Mouse (Mus musculus) liver, embryonic 11.5 days (tissue): ENCODE data around the gene Scn7a. TPM values are rescaled to one million over a fixed set of nuclear protein-coding genes. Genes with fewer than 3 reads are reported as not detected.

ENCODE experiments used
- ATAC-seq: fragments of 200-750 bp; cut with Nextera tagmentation; replicated peaks from 2 replicates; pipeline ENCODE4 v1.8.0; 2017; ENCODE audit warnings: moderate number of reproducible peaks, mild to moderate bottlenecking, moderate TSS enrichment, moderate library complexity; ENCODE audit not compliant: low FRiP score
- DNase-seq: peaks from one replicate; pipeline ENCODE4 v3.0.0-alpha.2; 2017; ENCODE audit warnings: low spot score
- H3K27ac ChIP-seq: fragments of 300-500 bp; sonication (generic); 2 replicates; pipeline ENCODE4 v1.5.1; 2014; ENCODE audit warnings: mild to moderate bottlenecking, low read depth, low read length, control low read depth
- H3K27me3 ChIP-seq: fragments of 300-500 bp; sonication (generic); replicated peaks from 2 replicates; pipeline ENCODE4 v1.6.1; 2014; ENCODE audit warnings: low read length, mixed read lengths; ENCODE audit not compliant: control insufficient read depth, insufficient read depth
- H3K36me3 ChIP-seq: fragments of 300-500 bp; sonication (generic); 2 replicates; pipeline ENCODE4 v1.6.1; 2014; ENCODE audit warnings: mild to moderate bottlenecking, low read length, moderate library complexity, mixed read lengths; ENCODE audit not compliant: control insufficient read depth, insufficient read depth
- H3K4me1 ChIP-seq: fragments of 300-500 bp; sonication (generic); replicated peaks from 2 replicates; pipeline ENCODE4 v1.6.1; 2014; ENCODE audit warnings: low read length, mixed read lengths; ENCODE audit not compliant: control insufficient read depth, insufficient read depth
- H3K4me2 ChIP-seq: fragments of 300-500 bp; sonication (generic); 2 replicates; pipeline ENCODE4 v1.6.1; 2014; ENCODE audit warnings: mild to moderate bottlenecking, control low read depth, moderate library complexity
- H3K4me3 ChIP-seq: fragments of 300-500 bp; sonication (generic); 2 replicates; pipeline ENCODE4 v1.5.1; 2014; ENCODE audit warnings: low read depth, low read length, control low read depth
- H3K9ac ChIP-seq: fragments of 300-500 bp; sonication (generic); 2 replicates; pipeline ENCODE4 v1.6.1; 2014; ENCODE audit warnings: low read depth, low read length, control low read depth
- H3K9me3 ChIP-seq: fragments of 300-500 bp; sonication (generic); 2 replicates; pipeline ENCODE4 v1.6.1; 2016; ENCODE audit warnings: low read length, inconsistent platforms, mixed read lengths; ENCODE audit not compliant: control insufficient read depth
- WGBS: fragments of 180-500 bp; shearing (Covaris S2); extraction: QIAGEN DNeasy Blood & Tissue Kit; methylation state at CpG from one replicate; pipeline ENCODE4 v1.1.7; 2014; 5-methylcytosine and 5-hydroxymethylcytosine counted together
- polyA plus RNA-seq: library from polyadenylated mRNA; unstranded; fragments of >200 nt; fragmentation: Nextera tagmentation; extraction: Ambion mirVana; gene quantifications from 2 replicates; pipeline ENCODE4 v1.2.1, GENCODE M21; 2014

Gene Scn7a
- polyA plus RNA-seq, 1 experiment from 2014 or later = 0.04 TPM

DNA sequence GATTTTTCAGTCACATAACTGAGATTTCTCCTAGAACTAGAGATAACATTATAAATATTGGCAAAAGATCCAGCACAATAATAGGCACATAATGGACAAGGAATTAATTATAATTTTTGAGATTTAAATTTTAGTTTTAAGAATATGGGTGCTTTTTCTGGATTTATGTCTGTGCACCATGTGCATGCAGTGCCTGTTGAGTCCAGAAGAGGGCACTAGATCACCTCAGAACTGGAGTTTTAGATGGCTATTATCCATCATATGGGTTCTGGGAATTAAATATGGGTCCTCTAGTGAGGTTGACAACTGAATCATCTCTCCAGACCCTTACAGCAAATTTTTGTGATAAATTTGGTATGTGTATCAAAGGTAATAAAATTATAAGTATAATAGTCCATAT, 21.8 kb downstream of the Scn7a start:
- ATAC-seq (no peak), DNase-seq (no peak)

DNA sequence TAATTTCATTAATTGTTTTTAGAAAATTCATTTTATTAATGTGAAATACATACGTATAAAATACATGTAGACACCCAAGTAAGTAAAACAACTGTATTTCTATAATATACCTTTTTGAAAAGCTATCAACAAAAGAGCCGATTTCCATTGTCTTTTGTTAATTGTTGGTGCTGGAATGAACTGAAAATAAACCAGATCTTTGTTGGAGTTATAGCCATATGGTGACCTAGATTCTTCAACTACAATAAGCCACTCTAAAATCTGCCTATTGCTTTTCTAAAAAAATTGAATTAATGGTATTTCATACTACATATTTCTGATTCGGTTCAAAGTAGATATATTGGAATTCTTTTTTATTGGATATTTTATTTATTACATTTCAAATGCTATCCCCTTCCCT, 56.7 kb downstream of the Scn7a start:
- no peaks in the 10 kb centered on the region for H3K9me3 ChIP-seq
- H3K9ac ChIP-seq = no peak overlapping the region
- no peaks in the 10 kb centered on the region for H3K4me1 ChIP-seq
- WGBS = 85% methylated on average over 3 of the region's 3 CpGs
- no peaks in the 10 kb centered on the region for H3K27me3 ChIP-seq
- H3K4me3 ChIP-seq = no peak overlapping the region
- H3K27ac ChIP-seq = no peak overlapping the region
- DNase-seq = no peak
- no peaks in the 10 kb centered on the region for H3K36me3 ChIP-seq
- ATAC-seq = no peak
- no peak overlapping the region for H3K4me2 ChIP-seq

More for the DNA sequence above, 21.8 kb downstream of the Scn7a start:
- Histone ChIP-seq H3K27me3 (no peaks in the 10 kb centered on the region), H3K27ac (no peak overlapping the region), H3K9me3 (no peaks in the 10 kb centered on the region), H3K9ac (no peak overlapping the region), H3K4me2 (no peak overlapping the region), H3K4me1 (no peaks in the 10 kb centered on the region), H3K36me3 (no peaks in the 10 kb centered on the region), H3K4me3 (no peak overlapping the region)

GRCm38 (mm10) chr2:66727585-66727974, 57.1 kb downstream of the Scn7a start:
- no peak overlapping the region for H3K4me2 ChIP-seq
- H3K4me1 ChIP-seq = no peaks in the 10 kb centered on the region
- H3K27me3 ChIP-seq = no peaks in the 10 kb centered on the region
- H3K9me3 ChIP-seq = no peaks in the 10 kb centered on the region
- ATAC-seq (no peak), DNase-seq (no peak)
- no peak overlapping the region for H3K9ac ChIP-seq
- no peak overlapping the region for H3K27ac ChIP-seq
- H3K4me3 ChIP-seq = no peak overlapping the region
- H3K36me3 ChIP-seq = no peaks in the 10 kb centered on the region

- Histone ChIP-seq H3K27me3 (no peaks in the 10 kb centered on the region), H3K4me3 (no peak overlapping the region), H3K27ac (no peak overlapping the region), H3K9ac (no peak overlapping the region), H3K4me2 (no peak overlapping the region), H3K4me1 (no peaks in the 10 kb centered on the region), H3K9me3 (no peaks in the 10 kb centered on the region), H3K36me3 (no peaks in the 10 kb centered on the region)
- DNase-seq = no peak
- 71% methylated on average over 2 of the region's 2 CpGs for WGBS
- no peak for ATAC-seq
Observed at GRCm38 (mm10) chr2:66726878-66727584, 57.7 kb downstream of the Scn7a start.

DNA sequence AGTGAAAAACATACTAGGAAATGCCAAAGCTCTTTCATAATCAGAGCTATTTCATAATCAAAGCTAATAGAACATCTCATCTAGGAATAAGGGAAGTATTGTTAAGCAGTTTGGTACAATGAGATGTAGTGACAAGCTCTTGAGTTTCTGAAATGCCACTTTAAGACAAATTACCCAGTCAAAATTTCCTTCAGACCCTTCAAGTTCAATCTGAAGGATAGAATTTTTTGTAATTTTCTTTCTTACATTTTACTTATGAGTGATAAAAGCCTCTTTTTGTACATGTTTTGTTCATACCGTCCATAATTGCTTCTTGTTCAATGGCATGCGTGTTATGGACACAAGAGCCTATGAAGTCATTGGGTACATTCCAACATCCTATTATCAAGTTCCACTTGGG, 72.6 kb downstream of the Scn7a start:
- H3K9ac ChIP-seq = no peak overlapping the region
- ATAC-seq = no peak
- no peaks in the 10 kb centered on the region for H3K27me3 ChIP-seq
- H3K4me2 ChIP-seq = no peak overlapping the region
- H3K4me3 ChIP-seq = no peak overlapping the region
- no peaks in the 10 kb centered on the region for H3K9me3 ChIP-seq
- H3K27ac ChIP-seq = no peak overlapping the region
- 88% methylated on average over 2 of the region's 2 CpGs for WGBS
- no peak for DNase-seq
- H3K4me1 ChIP-seq = no peaks in the 10 kb centered on the region
- no peaks in the 10 kb centered on the region for H3K36me3 ChIP-seq

DNA sequence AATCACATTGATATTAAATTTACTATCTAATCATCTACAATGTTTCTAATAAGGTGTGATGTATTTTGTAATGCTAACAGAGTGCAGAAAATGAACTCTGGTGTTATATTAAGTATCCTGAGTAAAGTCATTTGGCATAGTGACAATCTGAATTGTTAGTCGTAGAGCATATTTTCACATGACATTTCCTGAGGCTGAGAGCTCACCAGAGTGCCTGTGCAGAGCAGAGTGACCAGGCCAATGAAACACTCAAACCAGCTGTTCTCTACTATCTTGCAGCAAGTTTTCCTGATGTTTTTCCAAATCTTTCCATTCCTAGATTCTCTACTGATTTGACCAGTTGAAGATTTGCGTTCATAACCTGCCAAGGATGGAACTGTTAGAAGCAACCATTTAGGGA, 92.4 kb downstream of the Scn7a start:
- Histone ChIP-seq H3K9me3 (no peaks in the 10 kb centered on the region), H3K4me1 (no peaks in the 10 kb centered on the region), H3K4me2 (no peak overlapping the region), H3K36me3 (no peaks in the 10 kb centered on the region), H3K4me3 (no peak overlapping the region), H3K27me3 (no peaks in the 10 kb centered on the region), H3K27ac (no peak overlapping the region), H3K9ac (no peak overlapping the region)
- no peak for ATAC-seq
- DNase-seq = no peak
- 81% methylated on average over 2 of the region's 2 CpGs for WGBS

GRCm38 (mm10) chr2:66661988-66662387, 122.7 kb downstream of the Scn7a start:
- Histone ChIP-seq H3K9ac (no peak overlapping the region), H3K9me3 (no peaks in the 10 kb centered on the region), H3K4me3 (no peak overlapping the region), H3K4me1 (no peaks in the 10 kb centered on the region), H3K27me3 (no peaks in the 10 kb centered on the region), H3K27ac (no peak overlapping the region), H3K4me2 (no peak overlapping the region), H3K36me3 (no peaks in the 10 kb centered on the region)
- WGBS = 83% methylated on average over 1 of the region's 1 CpGs
- ATAC-seq (no peak), DNase-seq (no peak)

GRCm38 (mm10) chr2:66656430-66656829, 128.3 kb downstream of the Scn7a start:
- Histone ChIP-seq H3K36me3 (no peaks in the 10 kb centered on the region), H3K4me3 (no peak overlapping the region), H3K27ac (no peak overlapping the region), H3K4me2 (no peak overlapping the region), H3K9ac (no peak overlapping the region), H3K4me1 (no peaks in the 10 kb centered on the region), H3K9me3 (no peaks in the 10 kb centered on the region), H3K27me3 (no peaks in the 10 kb centered on the region)
- ATAC-seq (no peak), DNase-seq (no peak)
- WGBS = 92% methylated on average over 3 of the region's 3 CpGs

DNA sequence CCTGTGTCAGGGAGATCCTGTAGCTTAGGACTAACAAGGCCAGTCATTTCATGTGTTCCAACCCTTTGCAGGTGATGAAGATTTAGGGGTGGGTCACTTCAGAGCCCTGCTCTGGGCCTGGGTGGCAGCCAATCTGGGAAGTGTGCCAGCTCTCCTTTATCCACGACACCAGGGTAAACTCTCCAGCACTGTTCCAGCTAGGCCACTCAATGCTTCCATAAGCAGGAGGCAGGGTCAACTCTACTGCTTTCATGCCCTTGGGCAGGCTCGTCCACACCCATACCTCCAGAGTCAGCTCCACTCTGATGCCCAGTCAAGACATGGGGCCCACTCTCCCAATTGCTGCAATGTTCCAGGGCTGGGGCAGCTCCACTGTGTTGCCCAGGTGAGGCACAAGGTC, 129.3 kb downstream of the Scn7a start:
- Histone ChIP-seq H3K9me3 (no peaks in the 10 kb centered on the region), H3K4me3 (no peak overlapping the region), H3K9ac (no peak overlapping the region), H3K36me3 (no peaks in the 10 kb centered on the region), H3K27ac (no peak overlapping the region), H3K4me1 (no peaks in the 10 kb centered on the region), H3K27me3 (no peaks in the 10 kb centered on the region), H3K4me2 (no peak overlapping the region)
- 73% methylated on average over 2 of the region's 2 CpGs for WGBS
- no peak for ATAC-seq
- no peak for DNase-seq
